Mouse (Mus musculus) heart, embryonic 11.5 days (tissue): ENCODE data around the gene Tanc2. TPM values are rescaled to one million over a fixed set of nuclear protein-coding genes. Genes with fewer than 3 reads are reported as not detected.

Source experiments
- ATAC-seq: fragments of 200-750 bp; cut with Nextera tagmentation; replicated peaks from 2 replicates; pipeline ENCODE4 v1.8.0; 2017; ENCODE audit warnings: moderate library complexity; ENCODE audit not compliant: insufficient number of reproducible peaks, low FRiP score, low TSS enrichment
- H3K27ac ChIP-seq: fragments of 300-500 bp; sonication (generic); 2 replicates; pipeline ENCODE4 v1.5.1; 2014; ENCODE audit warnings: mild to moderate bottlenecking, low read depth, low read length
- H3K27me3 ChIP-seq: fragments of 300-500 bp; sonication (generic); 2 replicates; pipeline ENCODE4 v1.6.1; 2014; ENCODE audit warnings: mild to moderate bottlenecking, low read length, mixed read lengths; ENCODE audit not compliant: control insufficient read depth, insufficient read depth
- H3K36me3 ChIP-seq: fragments of 300-500 bp; sonication (generic); 2 replicates; pipeline ENCODE4 v1.6.1; 2014; ENCODE audit warnings: mild to moderate bottlenecking, low read length, moderate library complexity, mixed read lengths; ENCODE audit not compliant: control insufficient read depth, insufficient read depth
- H3K4me1 ChIP-seq: fragments of 300-500 bp; sonication (generic); 2 replicates; pipeline ENCODE4 v1.6.1; 2014; ENCODE audit warnings: low read length; ENCODE audit not compliant: control insufficient read depth, insufficient read depth
- H3K4me2 ChIP-seq: fragments of 300-500 bp; sonication (generic); 2 replicates; pipeline ENCODE4 v1.6.1; 2014; ENCODE audit warnings: mild to moderate bottlenecking, moderate library complexity
- H3K4me3 ChIP-seq: fragments of 300-500 bp; sonication (generic); 2 replicates; pipeline ENCODE4 v1.5.1; 2014; ENCODE audit warnings: low read depth, low read length
- H3K9ac ChIP-seq: fragments of 300-500 bp; sonication (generic); 2 replicates; pipeline ENCODE4 v1.6.1; 2014; ENCODE audit warnings: mild to moderate bottlenecking, low read depth, low read length, moderate library complexity
- H3K9me3 ChIP-seq: fragments of 300-500 bp; sonication (generic); replicated peaks from 2 replicates; pipeline ENCODE4 v1.6.1; 2016; ENCODE audit warnings: low read length; ENCODE audit not compliant: control insufficient read depth
- WGBS: fragments of 180-500 bp; shearing (Covaris S2); extraction: QIAGEN DNeasy Blood & Tissue Kit; methylation state at CpG from one replicate; pipeline ENCODE4 v1.1.7; 2014; ENCODE audit not compliant: insufficient replicate concordance; 5-methylcytosine and 5-hydroxymethylcytosine counted together
- polyA plus RNA-seq: library from polyadenylated mRNA; unstranded; fragments of >200 nt; fragmentation: Nextera tagmentation; extraction: Ambion mirVana; gene quantifications from 2 replicates; pipeline ENCODE4 v1.2.1, GENCODE M21; 2014

Tanc2 gene
- polyA plus RNA-seq, 1 experiment from 2014 or later, result 24.8 TPM

- H3K9ac ChIP-seq, result peak within 1 kb of the TSS; percentile 24
- ATAC-seq, result no peak
- under 1% methylated on average over 75 of the region's 76 CpGs for WGBS
- H3K36me3 ChIP-seq, result no peaks in the 10 kb centered on the region
- H3K4me3 ChIP-seq, result peak within 1 kb of the TSS; percentile 52
- no peaks in the 10 kb centered on the region for H3K9me3 ChIP-seq
- no peak within 1 kb of the TSS for H3K27ac ChIP-seq
- H3K4me2 ChIP-seq, result peak within 1 kb of the TSS; percentile 95
- H3K27me3 ChIP-seq, result peaks cover 65% of the 10 kb centered on the region
- 0 out of 2 replicates have a peak, but pooled peaks cover 2% of the 10 kb centered on the region for H3K4me1 ChIP-seq
These were observed 378.2 kb downstream of the Tanc2 start, which contains the start of gene Ace for GRCm38 (mm10) chr11:105967741-105968574. TSS of gene Ace (plus strand) at chr11:105967945.

- Histone ChIP-seq H3K27me3 (peaks cover 65% of the 10 kb centered on the region), H3K4me1 (0 out of 2 replicates have a peak, but pooled peaks cover 2% of the 10 kb centered on the region), H3K4me2 (no peak overlapping the region), H3K36me3 (no peaks in the 10 kb centered on the region), H3K9ac (no peak overlapping the region), H3K27ac (no peak overlapping the region), H3K9me3 (no peaks in the 10 kb centered on the region), H3K4me3 (no peak overlapping the region)
- whole genome bisulfite sequencing, result 29% methylated on average over 10 of the region's 10 CpGs
- no peak for ATAC-seq
These were observed 379.2 kb downstream of the Tanc2 start for GRCm38 (mm10) chr11:105968948-105969347.

GRCm38 (mm10) chr11:105969516-105969915 is 379.7 kb downstream of the Tanc2 start:
- Histone ChIP-seq H3K9ac (no peak overlapping the region), H3K27ac (no peak overlapping the region), H3K4me2 (no peak overlapping the region), H3K36me3 (no peaks in the 10 kb centered on the region), H3K9me3 (no peaks in the 10 kb centered on the region), H3K4me3 (no peak overlapping the region), H3K27me3 (peaks cover 65% of the 10 kb centered on the region), H3K4me1 (0 out of 2 replicates have a peak, but pooled peaks cover 2% of the 10 kb centered on the region)
- 22% methylated on average over 1 of the region's 1 CpGs for WGBS
- ATAC-seq, result no peak

- no peaks in the 10 kb centered on the region for H3K4me1 ChIP-seq
- no peak for ATAC-seq
- H3K9me3 ChIP-seq, result no peaks in the 10 kb centered on the region
- no peak overlapping the region for H3K9ac ChIP-seq
- H3K4me3 ChIP-seq, result no peak overlapping the region
- WGBS, result 87% methylated on average over 6 of the region's 6 CpGs
- H3K27ac ChIP-seq, result no peak overlapping the region
- peaks cover 29% of the 10 kb centered on the region for H3K27me3 ChIP-seq
- no peaks in the 10 kb centered on the region for H3K36me3 ChIP-seq
- H3K4me2 ChIP-seq, result no peak overlapping the region
These were observed 384.8 kb downstream of the Tanc2 start for GRCm38 (mm10) chr11:105974593-105974992.

- no peaks in the 10 kb centered on the region for H3K9me3 ChIP-seq
- no peak overlapping the region for H3K9ac ChIP-seq
- no peak for ATAC-seq
- no peaks in the 10 kb centered on the region for H3K4me1 ChIP-seq
- H3K4me2 ChIP-seq, result no peak overlapping the region
- 69% methylated on average over 3 of the region's 3 CpGs for WGBS
- H3K36me3 ChIP-seq, result no peaks in the 10 kb centered on the region
- no peak overlapping the region for H3K4me3 ChIP-seq
- H3K27me3 ChIP-seq, result peaks cover 25% of the 10 kb centered on the region
- H3K27ac ChIP-seq, result no peak overlapping the region
These were observed 385.3 kb downstream of the Tanc2 start for GRCm38 (mm10) chr11:105975050-105975449.

- Histone ChIP-seq H3K9me3 (no peaks in the 10 kb centered on the region), H3K36me3 (no peaks in the 10 kb centered on the region), H3K27me3 (peaks cover 19% of the 10 kb centered on the region), H3K4me3 (no peak overlapping the region), H3K9ac (no peak overlapping the region), H3K27ac (no peak overlapping the region), H3K4me1 (no peaks in the 10 kb centered on the region), H3K4me2 (no peak overlapping the region)
- 80% methylated on average over 5 of the region's 5 CpGs for WGBS
- no peak for ATAC-seq
These were observed 385.9 kb downstream of the Tanc2 start for GRCm38 (mm10) chr11:105975636-105976035.

- Histone ChIP-seq H3K36me3 (no peaks in the 10 kb centered on the region), H3K27me3 (peaks cover 5% of the 10 kb centered on the region; the same call in 1 of the 2 replicates), H3K4me1 (no peaks in the 10 kb centered on the region), H3K9me3 (no peaks in the 10 kb centered on the region), H3K4me3 (no peak overlapping the region), H3K27ac (no peak overlapping the region), H3K4me2 (no peak overlapping the region), H3K9ac (no peak overlapping the region)
- WGBS, result 57% methylated on average over 2 of the region's 2 CpGs
- ATAC-seq, result no peak
These were observed 388.4 kb downstream of the Tanc2 start for GRCm38 (mm10) chr11:105978232-105978631.

GRCm38 (mm10) chr11:105978634-105979033 is 388.8 kb downstream of the Tanc2 start:
- H3K9me3 ChIP-seq, result no peaks in the 10 kb centered on the region

More at GRCm38 (mm10) chr11:105978634-105979033, 388.8 kb downstream of the Tanc2 start:
- ATAC-seq, result no peak
- no peak overlapping the region for H3K4me2 ChIP-seq
- no peaks in the 10 kb centered on the region for H3K36me3 ChIP-seq
- 56% methylated on average over 5 of the region's 5 CpGs for WGBS
- no peak overlapping the region for H3K9ac ChIP-seq
- H3K27ac ChIP-seq, result no peak overlapping the region
- H3K4me1 ChIP-seq, result no peaks in the 10 kb centered on the region
- H3K27me3 ChIP-seq, result peaks cover 5% of the 10 kb centered on the region; the same call in 1 of the 2 replicates
- H3K4me3 ChIP-seq, result no peak overlapping the region
